Mouse (Mus musculus): ENCODE results near the gene A430078G23Rik.

- no peak for TF ChIP-seq CTCF (IDR thresholded peaks at IDR 0.05; ENCODE audit: extremely low read depth, insufficient read depth, insufficient read length, insufficient replicate concordance)
- no peak for TF ChIP-seq POLR2A (IDR thresholded peaks at IDR 0.05; ENCODE audit: low read depth, low read length)
These were observed 41.4 kb downstream of the A430078G23Rik start for GRCm38 (mm10) chr8:3394600-3394999.
